Mouse (Mus musculus) heart, embryonic 15.5 days (tissue): ENCODE results near the gene Pde4d. TPM values are rescaled to one million over a fixed set of nuclear protein-coding genes. Genes with fewer than 3 reads are reported as not detected.

Experiments
- ATAC-seq: fragments of 200-750 bp; cut with Nextera tagmentation; replicated peaks from 2 replicates; pipeline ENCODE4 v1.8.0; 2017; ENCODE audit warnings: low read depth, moderate TSS enrichment; ENCODE audit not compliant: insufficient number of reproducible peaks, insufficient read depth, low FRiP score
- H3K27ac ChIP-seq: fragments of 300-500 bp; sonication (generic); 2 replicates; pipeline ENCODE4 v1.5.1; 2015; ENCODE audit warnings: mild to moderate bottlenecking, inconsistent platforms
- H3K27me3 ChIP-seq: fragments of 300-500 bp; sonication (generic); 2 replicates; pipeline ENCODE4 v1.6.1; 2015; ENCODE audit warnings: inconsistent platforms
- H3K36me3 ChIP-seq: fragments of 300-500 bp; sonication (generic); 2 replicates; pipeline ENCODE4 v1.6.1; 2015; ENCODE audit warnings: mild to moderate bottlenecking, inconsistent platforms
- H3K4me1 ChIP-seq: fragments of 300-500 bp; sonication (generic); replicated peaks from 2 replicates; pipeline ENCODE4 v1.6.1; 2015; ENCODE audit warnings: inconsistent platforms
- H3K4me2 ChIP-seq: fragments of 300-500 bp; sonication (generic); 2 replicates; pipeline ENCODE4 v1.6.1; 2015; ENCODE audit warnings: inconsistent platforms, mild to moderate bottlenecking, moderate library complexity
- H3K4me3 ChIP-seq: fragments of 300-500 bp; sonication (generic); 2 replicates; pipeline ENCODE4 v1.5.1; 2015; ENCODE audit warnings: mild to moderate bottlenecking, inconsistent platforms
- H3K9ac ChIP-seq: fragments of 300-500 bp; sonication (generic); 2 replicates; pipeline ENCODE4 v1.6.1; 2015; ENCODE audit warnings: mild to moderate bottlenecking, inconsistent platforms
- H3K9me3 ChIP-seq: fragments of 300-500 bp; sonication (generic); replicated peaks from 2 replicates; pipeline ENCODE4 v1.6.1; 2016; ENCODE audit warnings: inconsistent platforms
- WGBS: fragments of 180-500 bp; shearing (Covaris S2); methylation state at CpG from one replicate; pipeline ENCODE4 v1.1.7; 2015; ENCODE audit warnings: mixed read lengths; 5-methylcytosine and 5-hydroxymethylcytosine counted together
- polyA plus RNA-seq: library from polyadenylated mRNA; unstranded; fragments of >200 nt; fragmentation: Nextera tagmentation; extraction: Ambion mirVana; gene quantifications from 2 replicates; pipeline ENCODE4 v1.2.1, GENCODE M21; 2015

Pde4d gene
- polyA plus RNA-seq, 1 experiment from 2014 or later: 25.7 TPM

DNA sequence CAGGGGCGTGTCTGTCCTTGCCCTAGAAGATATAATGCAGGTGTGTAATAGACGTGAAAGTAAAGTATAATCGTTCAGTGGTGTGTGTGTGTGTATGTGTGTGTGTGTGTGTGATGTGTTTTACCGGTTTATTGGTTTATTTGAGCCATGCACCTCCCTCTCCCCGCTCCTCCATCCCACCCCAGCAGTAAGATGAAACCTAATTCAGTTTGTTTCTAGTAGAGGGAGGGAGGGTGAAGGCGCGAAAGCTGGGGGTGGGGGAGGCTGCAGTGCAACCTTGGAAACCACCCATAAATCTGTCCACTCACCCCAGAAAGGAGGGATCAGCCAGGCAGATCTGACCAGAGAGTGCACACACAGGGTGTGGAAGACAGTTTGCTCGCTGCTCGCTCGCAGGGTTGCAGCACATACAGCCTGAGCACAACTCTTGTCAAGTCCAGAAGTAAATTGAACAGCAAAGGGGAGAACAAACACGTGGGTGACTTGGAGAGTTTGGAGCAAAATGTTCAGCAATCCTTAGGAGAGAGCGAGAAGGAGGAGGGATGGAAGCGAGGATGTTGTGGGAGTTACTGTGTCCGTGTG, 667.6 kb downstream of the Pde4d start:
- 10% methylated on average over 14 of the region's 14 CpGs for WGBS
- ATAC-seq: no peak
- H3K4me1 ChIP-seq: peaks cover 12% of the 10 kb centered on the region
- H3K4me3 ChIP-seq: peak overlapping the region; percentile 49
- H3K27ac ChIP-seq: no peak overlapping the region
- H3K27me3 ChIP-seq: peaks cover 40% of the 10 kb centered on the region
- H3K36me3 ChIP-seq: no peaks in the 10 kb centered on the region
- H3K9me3 ChIP-seq: no peaks in the 10 kb centered on the region
- H3K9ac ChIP-seq: no peak overlapping the region
- peak overlapping the region; percentile 91 for H3K4me2 ChIP-seq

DNA sequence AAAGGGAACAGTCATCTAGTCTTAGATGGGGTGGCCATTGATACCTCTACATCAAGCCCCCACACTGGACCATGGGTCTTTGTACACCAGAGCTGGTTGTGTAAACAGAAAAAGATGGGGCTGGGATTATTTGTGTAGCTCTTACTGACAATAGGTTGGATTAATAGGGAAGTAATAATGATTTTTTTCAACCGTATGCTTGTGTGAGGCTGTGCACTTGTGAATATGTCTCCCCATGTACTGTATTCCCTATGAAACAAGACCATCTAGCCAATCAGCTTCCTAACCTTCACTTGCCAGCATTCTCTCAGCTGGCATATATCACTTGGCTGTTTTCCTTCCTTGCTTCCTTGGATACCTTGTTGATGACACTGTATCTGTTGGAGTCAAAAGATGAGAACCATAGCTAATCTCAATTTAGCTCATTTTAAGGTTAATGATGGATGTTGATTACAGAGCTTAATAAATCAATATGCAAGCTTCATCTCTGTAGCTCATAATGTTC, 668.6 kb downstream of the Pde4d start:
- H3K9ac ChIP-seq: no peak overlapping the region
- H3K4me2 ChIP-seq: no peak overlapping the region
- no peak overlapping the region for H3K4me3 ChIP-seq
- H3K36me3 ChIP-seq: no peaks in the 10 kb centered on the region
- no peak overlapping the region for H3K27ac ChIP-seq
- WGBS: 67% methylated on average over 1 of the region's 1 CpGs
- ATAC-seq: no peak
- H3K4me1 ChIP-seq: peaks cover 12% of the 10 kb centered on the region
- H3K27me3 ChIP-seq: peaks cover 40% of the 10 kb centered on the region
- no peaks in the 10 kb centered on the region for H3K9me3 ChIP-seq

DNA sequence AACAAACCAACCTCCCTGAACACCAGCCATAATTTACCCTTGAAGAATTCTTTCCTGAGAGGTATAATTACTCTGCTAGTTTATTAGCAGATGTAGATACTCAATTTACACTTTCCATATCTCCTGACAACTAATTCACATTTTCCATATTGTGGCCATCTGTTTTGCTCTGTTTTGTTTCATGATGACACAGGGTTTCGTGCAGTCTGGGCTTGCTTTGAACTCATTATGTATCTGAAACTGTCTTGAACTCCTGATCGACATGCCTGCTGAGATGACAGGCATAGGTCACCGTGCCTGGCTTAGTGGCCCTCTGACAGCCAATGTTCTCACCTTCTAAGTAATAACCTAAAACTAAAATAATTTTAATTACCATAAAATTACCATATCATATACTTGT, 672.1 kb downstream of the Pde4d start:
- Histone ChIP-seq H3K4me2 (no peak overlapping the region), H3K9ac (no peak overlapping the region), H3K36me3 (no peaks in the 10 kb centered on the region), H3K9me3 (no peaks in the 10 kb centered on the region), H3K4me3 (no peak overlapping the region), H3K27ac (no peak overlapping the region), H3K27me3 (peaks cover 20% of the 10 kb centered on the region), H3K4me1 (peaks cover 5% of the 10 kb centered on the region)
- ATAC-seq: no peak
- WGBS: 54% methylated on average over 3 of the region's 3 CpGs

DNA sequence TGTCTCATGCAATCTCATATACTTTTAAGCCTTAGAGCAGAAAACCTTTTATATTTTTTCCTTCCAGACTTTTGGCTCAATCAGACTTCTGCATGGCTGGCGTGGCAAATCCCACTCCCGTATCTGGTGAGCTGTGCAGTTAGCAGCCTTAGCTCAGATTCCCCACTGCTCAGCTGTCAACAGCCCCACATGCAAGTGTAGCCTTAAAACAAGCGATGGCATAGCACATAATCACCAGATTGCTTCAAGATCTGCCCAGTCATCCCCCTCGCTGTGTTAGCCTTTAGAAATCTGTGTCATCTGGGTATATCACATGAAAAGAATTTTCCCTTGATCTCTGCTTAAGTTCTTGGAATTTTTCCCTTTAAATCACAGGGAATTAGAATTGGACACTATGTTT, 686.7 kb downstream of the Pde4d start:
- H3K4me3 ChIP-seq: no peak overlapping the region
- no peak overlapping the region for H3K9ac ChIP-seq

DNA sequence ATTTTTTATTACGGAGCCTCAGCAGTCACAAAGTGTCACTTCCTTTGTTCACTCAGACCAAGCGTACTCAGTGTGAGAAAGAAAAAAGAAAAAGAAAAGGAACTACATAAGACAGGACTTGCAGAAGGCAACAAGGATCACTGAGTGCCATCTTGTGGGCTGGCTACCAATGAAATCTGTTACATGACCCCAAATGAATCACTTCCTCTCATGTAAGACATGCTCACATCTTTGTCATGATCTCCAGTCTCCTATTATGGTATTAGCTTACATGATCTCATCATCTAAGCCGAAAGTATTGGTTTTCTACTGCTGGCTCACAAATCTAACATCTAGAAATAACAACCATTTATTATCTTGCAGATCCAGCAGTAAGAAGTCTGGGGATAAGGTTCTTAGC, 709.0 kb downstream of the Pde4d start:
- Histone ChIP-seq H3K27ac (no peak overlapping the region), H3K9me3 (no peaks in the 10 kb centered on the region), H3K9ac (no peak overlapping the region), H3K27me3 (no peaks in the 10 kb centered on the region), H3K4me2 (no peak overlapping the region), H3K4me1 (no peaks in the 10 kb centered on the region), H3K36me3 (no peaks in the 10 kb centered on the region), H3K4me3 (no peak overlapping the region)
- no peak for ATAC-seq
- WGBS: 65% methylated on average over 3 of the region's 3 CpGs

More for the DNA sequence above, 686.7 kb downstream of the Pde4d start:
- no peak for ATAC-seq
- Histone ChIP-seq H3K4me1 (no peaks in the 10 kb centered on the region), H3K27ac (no peak overlapping the region), H3K36me3 (no peaks in the 10 kb centered on the region), H3K27me3 (no peaks in the 10 kb centered on the region), H3K9me3 (no peaks in the 10 kb centered on the region), H3K4me2 (no peak overlapping the region)
- WGBS: 47% methylated on average over 4 of the region's 4 CpGs

DNA sequence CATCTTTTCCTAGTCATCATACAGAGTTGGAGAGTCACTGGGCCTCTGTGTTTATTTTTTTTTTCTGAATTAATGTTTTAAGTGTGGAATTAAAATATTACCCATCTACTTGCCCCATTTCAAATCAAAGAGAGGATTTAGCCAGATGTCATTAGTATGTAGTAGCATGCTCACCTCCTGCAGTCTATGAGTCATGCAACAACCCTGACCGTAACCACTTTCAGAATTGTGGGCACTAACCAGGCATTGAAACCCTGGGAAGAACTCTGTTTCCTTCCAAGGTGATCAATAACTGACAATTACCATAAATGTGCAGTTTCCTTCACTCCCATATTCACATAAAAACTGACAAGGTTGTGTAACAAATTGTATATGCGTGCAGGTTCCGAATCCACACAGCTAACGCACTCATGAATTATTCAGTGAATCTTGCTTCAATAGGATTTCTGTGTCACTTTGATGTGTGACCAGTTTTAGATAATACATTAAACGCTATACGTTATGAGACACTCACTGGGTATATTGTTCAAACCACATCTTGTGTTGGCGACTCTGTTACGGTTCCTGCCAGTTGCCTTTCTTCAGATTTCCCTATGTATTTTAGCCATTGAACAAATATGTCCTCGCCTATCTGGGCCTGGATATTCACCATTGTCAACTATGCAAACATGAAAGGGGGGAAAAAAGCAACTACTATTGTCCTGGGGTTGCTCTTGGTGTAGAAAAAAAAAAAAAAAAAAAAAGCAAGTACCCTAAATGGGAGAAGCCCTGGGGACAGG, 719.0 kb downstream of the Pde4d start:
- Histone ChIP-seq H3K4me2 (no peak overlapping the region), H3K9ac (no peak overlapping the region), H3K4me3 (no peak overlapping the region), H3K4me1 (no peaks in the 10 kb centered on the region), H3K9me3 (no peaks in the 10 kb centered on the region), H3K36me3 (no peaks in the 10 kb centered on the region), H3K27ac (no peak overlapping the region), H3K27me3 (no peaks in the 10 kb centered on the region)
- ATAC-seq: no peak
- 90% methylated on average over 9 of the region's 9 CpGs for WGBS

DNA sequence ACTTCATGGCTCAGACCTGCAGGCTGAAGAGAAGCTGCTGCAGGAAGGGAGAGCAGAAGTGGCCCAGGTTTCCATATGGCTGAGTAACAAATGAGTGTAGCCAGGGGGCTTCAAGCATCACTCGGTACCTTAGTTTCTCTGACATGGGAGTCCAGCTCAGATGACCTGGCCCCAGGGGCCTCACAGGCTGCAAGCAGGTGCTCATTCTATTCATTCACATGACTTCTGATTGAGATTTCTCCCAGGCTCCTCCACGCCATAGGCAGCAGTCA, 719.5 kb downstream of the Pde4d start:
- Histone ChIP-seq H3K4me1 (no peaks in the 10 kb centered on the region), H3K9ac (no peak overlapping the region), H3K4me2 (no peak overlapping the region), H3K27ac (no peak overlapping the region), H3K36me3 (no peaks in the 10 kb centered on the region), H3K27me3 (no peaks in the 10 kb centered on the region), H3K4me3 (no peak overlapping the region), H3K9me3 (no peaks in the 10 kb centered on the region)
- ATAC-seq: no peak
- WGBS: 69% methylated on average over 2 of the region's 2 CpGs

DNA sequence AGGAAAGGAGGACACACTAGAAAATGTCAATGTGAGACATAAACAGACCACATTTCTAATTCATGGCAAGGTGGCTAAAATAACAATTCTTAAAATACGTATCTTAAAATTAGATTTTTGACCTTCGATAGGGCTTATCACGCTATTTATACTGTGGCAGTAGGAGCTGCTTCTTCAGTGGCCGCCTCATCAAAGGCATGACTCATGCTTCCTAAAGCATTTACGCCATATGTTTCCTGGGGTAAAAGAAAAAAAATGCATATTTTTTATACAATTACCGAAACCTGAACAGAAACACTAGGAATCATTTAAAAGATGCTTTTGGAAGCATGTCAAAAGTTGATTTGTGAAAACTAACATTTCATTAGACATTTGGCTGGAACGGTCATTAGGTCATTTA, 721.9 kb downstream of the Pde4d start:
- H3K4me2 ChIP-seq: no peak overlapping the region
- H3K9ac ChIP-seq: no peak overlapping the region
- H3K4me1 ChIP-seq: no peaks in the 10 kb centered on the region
- no peak overlapping the region for H3K27ac ChIP-seq
- no peaks in the 10 kb centered on the region for H3K36me3 ChIP-seq
- no peaks in the 10 kb centered on the region for H3K27me3 ChIP-seq
- H3K4me3 ChIP-seq: no peak overlapping the region
- WGBS: 62% methylated on average over 7 of the region's 7 CpGs
- H3K9me3 ChIP-seq: no peaks in the 10 kb centered on the region
- ATAC-seq: no peak

DNA sequence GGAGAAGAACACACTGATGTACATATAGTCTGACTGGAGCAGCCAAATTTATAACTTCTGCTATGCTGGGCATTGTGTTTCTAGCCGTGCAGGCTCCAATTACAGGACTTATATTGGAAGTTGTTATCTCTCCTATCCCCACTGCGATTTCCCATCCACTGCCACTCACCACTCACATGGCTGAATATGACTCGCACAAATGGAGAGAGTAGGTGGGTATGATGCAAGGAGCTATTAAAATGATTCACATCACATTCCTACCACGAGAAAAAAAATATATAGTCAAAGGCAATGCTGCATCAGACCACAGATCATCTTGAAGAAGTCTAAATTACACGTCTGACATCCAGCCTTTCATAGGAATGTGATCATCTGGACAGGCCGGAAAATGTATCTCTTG, 725.5 kb downstream of the Pde4d start:
- no peaks in the 10 kb centered on the region for H3K27me3 ChIP-seq
- ATAC-seq: no peak
- H3K4me3 ChIP-seq: no peak overlapping the region
- H3K4me2 ChIP-seq: no peak overlapping the region
- H3K4me1 ChIP-seq: no peaks in the 10 kb centered on the region
- H3K9ac ChIP-seq: no peak overlapping the region
- H3K27ac ChIP-seq: no peak overlapping the region
- WGBS: 61% methylated on average over 6 of the region's 6 CpGs
- H3K9me3 ChIP-seq: no peaks in the 10 kb centered on the region
- H3K36me3 ChIP-seq: no peaks in the 10 kb centered on the region

DNA sequence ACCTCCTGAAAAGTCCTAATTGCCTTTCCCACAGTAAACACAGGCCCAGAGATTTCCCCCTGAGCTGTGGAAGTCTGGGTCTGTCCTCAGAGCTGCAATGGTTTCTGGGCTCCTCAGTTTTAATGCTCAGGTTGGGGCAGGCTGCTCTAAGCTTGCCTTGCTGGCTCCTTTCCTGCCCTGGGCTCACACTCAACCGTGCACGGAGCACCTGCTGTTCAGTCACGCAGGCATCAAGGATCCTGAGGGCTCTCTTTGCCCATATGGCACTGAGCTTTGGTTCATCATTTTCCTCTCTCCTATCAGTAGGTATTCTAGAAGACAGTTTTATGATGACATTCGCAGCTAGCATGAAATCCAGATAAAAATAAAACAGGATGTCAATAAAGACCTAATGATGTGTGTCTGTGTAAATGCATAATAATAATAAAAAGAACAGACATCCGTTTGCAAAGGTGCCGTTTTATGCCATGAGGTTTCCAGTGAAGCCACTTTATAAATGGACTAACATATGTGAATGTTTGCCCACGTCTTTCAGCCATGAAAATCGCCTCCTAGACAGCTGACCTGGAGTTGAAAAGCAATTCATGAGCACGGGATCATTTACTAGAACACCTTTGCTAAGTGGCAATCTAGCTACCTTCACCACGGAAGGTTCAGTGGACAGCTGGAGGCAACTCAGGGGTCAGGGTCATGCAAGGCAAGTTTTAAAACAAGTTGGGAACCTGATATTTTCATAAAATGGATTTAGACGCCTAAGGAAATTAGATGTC, 726.3 kb downstream of the Pde4d start:
- Histone ChIP-seq H3K27me3 (no peaks in the 10 kb centered on the region), H3K9ac (no peak overlapping the region), H3K4me2 (no peak overlapping the region), H3K36me3 (no peaks in the 10 kb centered on the region), H3K4me1 (no peaks in the 10 kb centered on the region), H3K4me3 (no peak overlapping the region), H3K9me3 (no peaks in the 10 kb centered on the region), H3K27ac (no peak overlapping the region)
- no peak for ATAC-seq
- WGBS: 70% methylated on average over 11 of the region's 11 CpGs

DNA sequence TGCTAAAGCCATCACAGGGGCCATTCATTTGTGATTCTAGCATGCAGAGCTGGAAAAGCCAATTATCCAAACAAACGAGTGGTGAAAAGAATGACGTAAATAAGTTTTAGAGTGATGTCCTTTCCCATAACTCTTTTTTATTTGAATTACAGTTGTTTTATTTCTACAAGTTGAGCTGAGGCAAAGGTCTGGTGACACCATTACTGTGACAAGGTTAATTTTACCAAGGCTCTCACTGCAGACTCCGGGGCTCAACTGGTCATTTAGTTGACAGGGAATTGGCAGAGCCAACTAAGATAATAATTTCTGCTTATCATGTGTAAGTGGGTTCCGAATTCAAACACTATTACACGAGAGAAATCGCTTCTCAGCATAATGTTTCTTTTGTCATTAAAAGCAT, 731.6 kb downstream of the Pde4d start:
- WGBS: 56% methylated on average over 6 of the region's 6 CpGs
- Histone ChIP-seq H3K4me1 (no peaks in the 10 kb centered on the region; the same call in 1 of the 2 replicates), H3K27ac (no peak overlapping the region), H3K9ac (no peak overlapping the region), H3K36me3 (no peaks in the 10 kb centered on the region), H3K4me3 (no peak overlapping the region), H3K9me3 (no peaks in the 10 kb centered on the region), H3K27me3 (no peaks in the 10 kb centered on the region), H3K4me2 (no peak overlapping the region)
- ATAC-seq: no peak
